8 mouse cellular contexts compared by ENCODE assay signal in genomic region chr7:92933308-92933948, GRCm38 (mm10). TPM values are rescaled to one million over a fixed set of nuclear protein-coding genes. Genes with fewer than 3 reads are reported as not detected.
DNase-seq lines count a peak whose midpoint lies in the region; ATAC-seq and TF ChIP-seq lines count a peak whose summit lies in the region.
"Not testable (repeated sequence)": the region's sequence is repeated elsewhere in the genome, so short reads cannot be mapped to it uniquely, and the experiment has no call there.

No protein-coding gene starts in this region.

- not testable (repeated sequence) for H3K36me3 ChIP-seq in forebrain, embryonic 16.5 days (ENCODE audit: control insufficient read depth, insufficient read depth); lung, embryonic 14.5 days (ENCODE audit: insufficient read depth)

- H3K27ac ChIP-seq in forebrain, embryonic 16.5 days (ENCODE audit: low read length); lung, embryonic 14.5 days (ENCODE audit: low read depth): not testable (repeated sequence)

- not testable (repeated sequence) for H3K27me3 ChIP-seq in forebrain, embryonic 16.5 days (replicated peaks; ENCODE audit: control insufficient read depth, insufficient read depth, low read length); lung, embryonic 14.5 days (ENCODE audit: insufficient read depth, low read length)

- not testable (repeated sequence) for H3K4me3 ChIP-seq in forebrain, embryonic 16.5 days (replicated peaks; ENCODE audit: low read length); lung, embryonic 14.5 days (ENCODE audit: low read depth, low read length)

- TF ChIP-seq POLR2A in brain, embryonic 14.5 days (IDR thresholded peaks at IDR 0.05; ENCODE audit: borderline replicate concordance, extremely low read depth, insufficient read depth, insufficient read length, poor library complexity, severe bottlenecking) = not testable (repeated sequence)

- peak; percentile 5 for DNase-seq in adipocyte (ENCODE audit: low spot score)
- DNase-seq in brain, embryonic 14.5 days (ENCODE audit: low read depth) = peak; percentile 55
- peak; percentile 38 to 65 for DNase-seq in heart, adult 9 months (ENCODE audit: low spot score in 2 of 2)
- peak; percentile 66 to 69 for DNase-seq in heart, postnatal 36 days
- DNase-seq in kidney, postnatal 10 days = peak; percentile 24
- peak; percentile 8 for DNase-seq in lung, embryonic 14.5 days
- DNase-seq in ovary, adult 18-20 months (ENCODE audit: low spot score) = peak; percentile 56

- intact Hi-C loops in heart, postnatal 36 days (cut with DNase I) = loop anchor here (1.0 to 5.0 kb wide), 2 partner anchors 34 to 73 kb away; no protein-coding TSS in a partner anchor

- peak; percentile 52; the same call in 1 of the 2 replicates for ATAC-seq in forebrain, embryonic 16.5 days
- not testable (repeated sequence) for ATAC-seq in lung, embryonic 14.5 days (ENCODE audit: insufficient read depth)

- H3K4me1 ChIP-seq in forebrain, embryonic 16.5 days (replicated peaks; ENCODE audit: control insufficient read depth, insufficient read depth, low read length); lung, embryonic 14.5 days (ENCODE audit: insufficient read depth): not testable (repeated sequence)

- WGBS in forebrain, embryonic 16.5 days = 36% methylated on average over 4 of the region's 4 CpGs
- WGBS in lung, embryonic 14.5 days = 63% methylated on average over 4 of the region's 4 CpGs

- not testable (repeated sequence) for H3K9ac ChIP-seq in forebrain, embryonic 16.5 days (replicated peaks; ENCODE audit: low read depth, low read length); lung, embryonic 14.5 days

- not testable (repeated sequence) for H3K9me3 ChIP-seq in forebrain, embryonic 16.5 days (ENCODE audit: control insufficient read depth, low read length); lung, embryonic 14.5 days (ENCODE audit: low read depth, low read length)

- not testable (repeated sequence) for TF ChIP-seq CTCF in brain, embryonic 14.5 days (IDR thresholded peaks at IDR 0.05; ENCODE audit: borderline replicate concordance, extremely low read depth, insufficient read depth, insufficient read length); lung, embryonic 14.5 days (IDR thresholded peaks at IDR 0.05; ENCODE audit: low read depth)

- H3K4me2 ChIP-seq in forebrain, embryonic 16.5 days (ENCODE audit: low read length); lung, embryonic 14.5 days: not testable (repeated sequence)

RNA-seq across cellular contexts. Expression of gene Prcp, which starts 59.2 kb away (rescaled TPM):
- polyA plus RNA-seq in brain, embryonic 14.5 days (2012; rRNA removed) = 14.4 and 20.3 TPM in 2 replicates
- 17.3 and 19.7 TPM in 2 replicates for polyA plus RNA-seq in forebrain, embryonic 16.5 days (2015; fragmentation: Nextera tagmentation; extraction: Ambion mirVana)
- total RNA-seq in heart, postnatal 36 days (2021) = 10 to 100 TPM; 13.6 to 19.3 TPM
- 42.2 and 44.2 TPM in 2 replicates for polyA plus RNA-seq in lung, embryonic 14.5 days (2014; fragmentation: Nextera tagmentation; extraction: Ambion mirVana)

RNA-seq across cellular contexts. Expression of gene Ddias, which starts 59.4 kb away (rescaled TPM):
- polyA plus RNA-seq in brain, embryonic 14.5 days (2012; rRNA removed) = 2.6 and 3.5 TPM in 2 replicates
- polyA plus RNA-seq in forebrain, embryonic 16.5 days (2015; fragmentation: Nextera tagmentation; extraction: Ambion mirVana) = 6.6 and 9.6 TPM in 2 replicates
- 1 to 10 TPM in 1 of 2 experiments, under 1 TPM in 1; 0.46 to 1.1 TPM for total RNA-seq in heart, postnatal 36 days (2021)
- polyA plus RNA-seq in lung, embryonic 14.5 days (2014; fragmentation: Nextera tagmentation; extraction: Ambion mirVana) = 20.7 and 22.2 TPM in 2 replicates

Comparison
In these comparisons a context has a peak if more than half of its experiments do, and no peak if none do; other contexts are left out.
1. DNase-seq: peak in every context shown above with its lines; median percentile 68 in heart, postnatal 36 days; 56 in ovary, adult 18-20 months; 55 in brain, embryonic 14.5 days; 52 in heart, adult 9 months; 24 in kidney, postnatal 10 days; 8 in lung, embryonic 14.5 days; 5 in adipocyte.